Mouse (Mus musculus) naive thymus-derived CD4-positive, alpha-beta T cell, adult 5 months (primary cell): ENCODE measurements around the gene 1110057P08Rik. TPM values are rescaled to one million over a fixed set of nuclear protein-coding genes. Genes with fewer than 3 reads are reported as not detected.

Experiments used
- polyA plus RNA-seq: library from polyadenylated mRNA; unstranded; fragments of 100-300 nt; shearing (Covaris generic); gene quantifications from one replicate; pipeline ENCODE4 v1.2.1, GENCODE M21; 2017

1110057P08Rik gene
- polyA plus RNA-seq: not detected

DNA sequence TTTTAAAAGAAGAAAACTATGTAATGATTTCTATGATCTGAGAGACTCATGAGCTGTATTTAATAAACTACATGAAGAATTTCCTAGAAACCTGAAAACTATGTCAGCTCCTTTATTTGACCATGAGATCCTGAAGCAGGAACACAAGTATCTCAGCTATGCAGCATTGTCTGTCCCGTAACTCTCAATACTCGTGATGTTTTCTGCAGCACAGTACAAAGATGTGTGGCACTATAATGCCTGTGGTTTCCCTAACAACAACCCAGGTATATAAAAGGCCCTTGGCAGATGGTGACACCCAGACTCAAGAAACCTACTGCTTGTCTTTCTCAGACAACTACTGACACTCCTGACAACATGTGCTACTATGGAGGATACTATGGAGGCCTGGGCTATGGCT is at the start of gene 1110057P08Rik:
Gene 1110057P08Rik (plus strand): TSS at position 301 of the 400 bp plus-strand sequence.

DNA sequence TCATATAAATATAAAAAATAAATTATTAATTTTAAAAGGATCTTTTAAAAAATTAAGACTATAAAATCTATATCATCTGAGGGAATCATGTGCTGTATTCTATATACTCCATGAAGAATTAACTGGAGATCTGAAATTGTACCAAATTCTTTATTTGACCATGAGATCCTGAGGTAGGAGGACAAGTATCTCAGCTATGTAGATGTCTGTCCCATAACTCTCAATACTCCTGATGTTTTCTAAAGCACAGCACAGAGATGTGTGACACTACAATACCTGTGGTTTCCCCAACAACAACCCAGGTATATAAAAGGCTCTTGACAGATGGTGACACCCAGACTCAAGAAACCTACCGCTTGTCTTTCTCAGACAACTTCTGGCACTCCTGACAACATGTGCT is 34.0 kb upstream of the 1110057P08Rik start, which contains the start of gene Gm6358:
Gene Gm6358 (plus strand): TSS at position 301 of the 400 bp plus-strand sequence.

DNA sequence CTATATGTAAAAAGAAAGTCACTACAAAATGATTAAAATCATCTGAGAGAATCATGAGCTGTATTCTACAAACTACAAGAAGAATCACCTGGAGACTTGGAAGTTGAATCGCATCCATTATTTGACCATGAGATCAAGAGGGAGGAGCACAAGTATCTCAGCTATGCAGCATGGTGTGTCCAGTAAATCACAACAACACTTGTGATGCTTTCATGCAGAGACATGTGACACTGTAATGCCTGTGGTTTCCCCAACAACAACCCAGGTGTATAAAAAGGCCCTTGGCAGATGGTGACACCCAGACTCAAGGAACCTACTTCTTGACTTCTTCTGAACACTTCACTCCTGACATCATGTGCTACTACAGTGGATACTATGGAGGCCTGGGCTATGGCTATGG is 23.7 kb upstream of the 1110057P08Rik start, which contains the start of gene Gm10061:
Gene Gm10061 (plus strand): TSS at position 301 of the 400 bp plus-strand sequence.

DNA sequence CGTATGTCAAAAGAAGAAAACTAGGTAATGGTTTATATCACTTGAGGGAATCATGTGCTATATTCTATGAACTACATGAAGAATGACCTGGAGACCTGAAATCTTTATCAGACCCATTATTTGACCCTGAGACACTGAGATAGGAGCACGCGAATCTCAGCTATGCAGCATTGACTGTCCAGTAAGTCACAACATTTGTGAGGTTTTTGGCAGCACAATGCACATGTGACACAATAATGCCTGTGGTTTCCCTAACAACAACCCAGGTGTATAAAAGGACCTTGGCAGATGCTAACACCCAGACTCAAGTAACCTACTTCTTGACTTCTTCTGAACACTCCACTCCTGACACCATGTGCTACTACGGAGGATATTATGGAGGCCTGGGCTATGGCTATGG is 16.9 kb upstream of the 1110057P08Rik start, which contains the start of gene Gm9789:
Gene Gm9789 (plus strand): TSS at position 301 of the 400 bp plus-strand sequence.

DNA sequence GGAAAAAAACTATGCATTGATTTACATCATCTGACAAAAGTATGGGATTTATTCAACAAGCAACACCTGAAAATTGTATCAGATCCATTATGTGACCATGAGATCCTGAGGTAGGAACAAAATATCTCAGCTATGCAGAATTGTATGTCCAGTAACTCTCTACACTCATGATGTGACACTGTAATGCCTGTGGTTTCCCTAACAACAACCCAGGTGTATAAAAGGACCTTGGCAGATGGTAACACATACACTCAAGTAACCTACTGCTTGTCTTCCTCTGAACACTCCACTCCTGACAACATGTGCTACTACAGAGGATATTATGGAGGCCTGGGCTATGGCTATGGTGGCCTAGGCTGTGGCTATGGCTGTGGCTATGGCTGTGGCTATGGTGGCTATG is 5.3 kb upstream of the 1110057P08Rik start, which contains the start of gene Gm7735:
Gene Gm7735 (plus strand): TSS at position 301 of the 400 bp plus-strand sequence.

DNA sequence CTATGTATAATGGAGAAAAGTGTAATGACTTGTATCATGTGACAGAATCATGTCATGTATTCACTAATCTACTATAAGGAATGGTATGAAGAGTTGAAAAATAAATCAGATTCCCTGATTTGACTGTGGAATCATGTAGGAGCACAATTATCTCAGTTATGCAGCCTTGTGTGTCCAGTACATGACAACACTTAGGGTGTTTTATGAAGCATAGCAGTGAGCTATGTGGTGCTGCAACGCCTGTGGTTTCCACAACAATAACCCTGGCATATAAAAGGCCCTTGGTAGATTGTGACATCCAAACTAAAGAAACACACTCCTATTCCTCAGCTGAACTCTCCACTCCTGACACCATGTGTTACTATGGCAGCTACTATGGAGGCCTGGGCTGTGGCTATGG is 31.0 kb downstream of the 1110057P08Rik start, which contains the start of gene Krtap20-2:
Gene Krtap20-2 (plus strand): TSS at position 301 of the 400 bp plus-strand sequence.

Other genes with a start within 250 kb of the 1110057P08Rik start
- not detected for gene Krtap19-9b, start 242.5 kb upstream of the 1110057P08Rik start, polyA plus RNA-seq
- not detected for gene Krtap16-3, start 211.9 kb upstream of the 1110057P08Rik start, polyA plus RNA-seq
- gene Krtap22-2, start 164.0 kb upstream of the 1110057P08Rik start, polyA plus RNA-seq: not detected
- gene Gm10229, start 159.5 kb upstream of the 1110057P08Rik start, polyA plus RNA-seq: not detected
- gene Krtap6-1, start 143.0 kb upstream of the 1110057P08Rik start, polyA plus RNA-seq: not detected
- not detected for gene Gm10228, start 133.3 kb upstream of the 1110057P08Rik start, polyA plus RNA-seq
- gene Krtap6-5, start 126.9 kb upstream of the 1110057P08Rik start, polyA plus RNA-seq: not detected
- gene 1110025L11Rik, start 110.7 kb upstream of the 1110057P08Rik start, polyA plus RNA-seq: not detected
- not detected for gene Krtap6-3, start 90.7 kb upstream of the 1110057P08Rik start, polyA plus RNA-seq
- gene Gm6358, start 33.9 kb upstream of the 1110057P08Rik start, polyA plus RNA-seq: not detected
- gene Gm10061, start 23.6 kb upstream of the 1110057P08Rik start, polyA plus RNA-seq: not detected
- not detected for gene Gm9789, start 16.8 kb upstream of the 1110057P08Rik start, polyA plus RNA-seq
- gene Gm7735, start 5.2 kb upstream of the 1110057P08Rik start, polyA plus RNA-seq: not detected
- gene Krtap20-2, start 31.1 kb downstream of the 1110057P08Rik start, polyA plus RNA-seq: not detected
- gene Krtap21-1, start 229.1 kb downstream of the 1110057P08Rik start, polyA plus RNA-seq: not detected
- not detected for gene Krtap6-2, start 245.4 kb downstream of the 1110057P08Rik start, polyA plus RNA-seq